Mouse (Mus musculus) CH12.LX (cell line): ENCODE measurements around the gene Trim46. TPM values are rescaled to one million over a fixed set of nuclear protein-coding genes. Genes with fewer than 3 reads are reported as not detected.

Experiments
- DNase-seq: peaks from one replicate; pipeline ENCODE4 v3.0.0-alpha.2; 2013; ENCODE audit errors: extremely low read depth
- H3K27ac ChIP-seq: 2 replicates; pipeline ENCODE4 v1.5.1; 2012; ENCODE audit warnings: low read depth, mild to moderate bottlenecking, control low read depth, moderate library complexity; ENCODE audit not compliant: insufficient read depth
- H3K27me3 ChIP-seq: replicated peaks from 2 replicates; pipeline ENCODE3; 2012; ENCODE audit warnings: inconsistent platforms
- H3K36me3 ChIP-seq, 2 experiments: replicated peaks in 1 of 2; 2 replicates each; pipeline versions ENCODE3 to v1.6.1; 2012; ENCODE audit warnings: inconsistent platforms in 1 of 2, low read length in 1 of 2, mild to moderate bottlenecking in 1 of 2, mixed read lengths in 1 of 2, moderate library complexity in 1 of 2; ENCODE audit not compliant: control insufficient read depth in 1 of 2, insufficient read depth in 1 of 2
- H3K4me1 ChIP-seq, 2 experiments: 2 replicates each; pipeline ENCODE4 v1.6.1; 2012; ENCODE audit warnings: inconsistent platforms in 1 of 2, moderate library complexity in 1 of 2; ENCODE audit not compliant: insufficient read depth in 2 of 2, control insufficient read depth in 1 of 2
- H3K4me2 ChIP-seq: 2 replicates; pipeline ENCODE4 v1.6.1; 2012; ENCODE audit warnings: low read depth, mild to moderate bottlenecking, control low read depth; ENCODE audit not compliant: poor library complexity, insufficient read depth, severe bottlenecking
- H3K4me3 ChIP-seq, 3 experiments: fragments of 150-350 bp in 1 of 3; sonication (generic) in 1 of 3; replicated peaks in 1 of 3; 2 replicates each; pipeline versions ENCODE3 to v1.5.1; 2011 to 2012; ENCODE audit warnings: low read depth in 2 of 3, low read length in 2 of 3, mild to moderate bottlenecking in 2 of 3, moderate library complexity in 2 of 3, control low read depth in 1 of 3, improper control_type of control experiment in 1 of 3, inconsistent platforms in 1 of 3, mixed read lengths in 1 of 3; ENCODE audit not compliant: poor library complexity in 1 of 3
- H3K79me2 ChIP-seq: replicated peaks from 2 replicates; pipeline ENCODE4 v1.6.1; 2012; ENCODE audit warnings: mild to moderate bottlenecking, moderate library complexity; ENCODE audit not compliant: control insufficient read depth, poor library complexity, insufficient read depth, severe bottlenecking; ENCODE audit errors: extremely low read depth
- H3K9ac ChIP-seq: 2 replicates; pipeline ENCODE4 v1.6.1; 2012; ENCODE audit warnings: low read depth, mild to moderate bottlenecking, control low read depth, moderate library complexity; ENCODE audit not compliant: insufficient read depth
- H3K9me3 ChIP-seq: replicated peaks from 2 replicates; pipeline ENCODE3; 2012; ENCODE audit warnings: low read length, inconsistent platforms, mixed read lengths
- CHD1 ChIP-seq: IDR thresholded peaks from 2 replicates; pipeline ENCODE4 v1.6.1; 2012; ENCODE audit warnings: low read depth, low read length, improper control_type of control experiment, inconsistent platforms
- CHD2 ChIP-seq: IDR thresholded peaks from 2 replicates; pipeline ENCODE4 v1.6.1; 2011; ENCODE audit warnings: low read length, improper control_type of control experiment
- ETS1 ChIP-seq: conservative IDR thresholded peaks from 2 replicates; pipeline ENCODE4 v1.6.1; 2012; ENCODE audit warnings: low read depth, mild to moderate bottlenecking, inconsistent platforms, low read length, improper control_type of control experiment, moderate library complexity
- JUN ChIP-seq: IDR thresholded peaks from 2 replicates; pipeline ENCODE4 v1.6.1; 2011; ENCODE audit warnings: low read depth, mild to moderate bottlenecking, low read length, improper control_type of control experiment, moderate library complexity; ENCODE audit not compliant: insufficient read depth
- KAT2A ChIP-seq: IDR thresholded peaks from 2 replicates; pipeline ENCODE4 v1.6.1; 2012; ENCODE audit warnings: low read length, improper control_type of control experiment, inconsistent platforms; ENCODE audit not compliant: insufficient replicate concordance
- MAX ChIP-seq: IDR thresholded peaks from 2 replicates; pipeline ENCODE4 v1.6.1; 2011; ENCODE audit warnings: low read length, improper control_type of control experiment
- MEF2A ChIP-seq: IDR thresholded peaks from 2 replicates; pipeline ENCODE4 v1.6.1; 2014; ENCODE audit warnings: low read depth, mild to moderate bottlenecking, inconsistent platforms, low read length, improper control_type of control experiment, borderline replicate concordance
- MXI1 ChIP-seq: IDR thresholded peaks from 2 replicates; pipeline ENCODE4 v1.6.1; 2011; ENCODE audit warnings: mild to moderate bottlenecking, low read depth, low read length, improper control_type of control experiment
- MYC ChIP-seq: IDR thresholded peaks from 2 replicates; pipeline ENCODE4 v1.6.1; 2011; ENCODE audit warnings: low read depth, mild to moderate bottlenecking, improper control_type of control experiment, low read length
- NRF1 ChIP-seq: IDR thresholded peaks from 2 replicates; pipeline ENCODE4 v1.6.1; 2014; ENCODE audit warnings: low read depth, mild to moderate bottlenecking, inconsistent platforms, low read length, improper control_type of control experiment, moderate library complexity
- TCF12 ChIP-seq: IDR thresholded peaks from 2 replicates; pipeline ENCODE4 v1.6.1; 2014; ENCODE audit warnings: low read depth, mild to moderate bottlenecking, inconsistent platforms, low read length, improper control_type of control experiment
- UBTF ChIP-seq: IDR thresholded peaks from 2 replicates; pipeline ENCODE4 v1.6.1; 2012; ENCODE audit warnings: low read depth, mild to moderate bottlenecking, inconsistent platforms, low read length, improper control_type of control experiment, moderate library complexity
- ZC3H11A ChIP-seq: IDR thresholded peaks from 2 replicates; pipeline ENCODE4 v1.6.1; 2012; ENCODE audit warnings: low read depth, mild to moderate bottlenecking, inconsistent platforms, low read length, improper control_type of control experiment
- ZKSCAN1 ChIP-seq: IDR thresholded peaks from 2 replicates; pipeline ENCODE4 v1.6.1; 2012; ENCODE audit warnings: low read depth, inconsistent platforms, low read length, improper control_type of control experiment, borderline replicate concordance
- ZMIZ1 ChIP-seq: IDR thresholded peaks from 2 replicates; pipeline ENCODE4 v1.6.1; 2012; ENCODE audit warnings: low read depth, mild to moderate bottlenecking, inconsistent platforms, low read length, improper control_type of control experiment
- ZNF384 ChIP-seq: IDR thresholded peaks from 2 replicates; pipeline ENCODE4 v1.6.1; 2012; ENCODE audit warnings: low read depth, low read length, improper control_type of control experiment, inconsistent platforms
- dilution Hi-C: fragments of 300-500 bp; cut with MboI; formaldehyde crosslinking; loops from 2 replicates; pipeline ENCODE4 v1.14.3; 2020; ENCODE audit warnings: low sequenced_read_pairs; ENCODE audit not compliant: extremely low pct_unique_long_range_greater_than_20kb, extremely low pct_ligation_motif_present
- in situ Hi-C: fragments of 300-500 bp; cut with MboI; formaldehyde crosslinking; loops from 3 replicates; pipeline ENCODE4 v1.14.3; 2019; ENCODE audit warnings: low sequenced_read_pairs, low pct_ligation_motif_present, low pct_unique_long_range_greater_than_20kb, mixed read lengths
- polyA plus RNA-seq: library from polyadenylated mRNA; unstranded; fragments of >175 nt; gene quantifications from 2 replicates; pipeline ENCODE4 v1.2.1, GENCODE M21; 2012; ENCODE audit warnings: low read depth; ENCODE audit not compliant: insufficient read length
- total RNA-seq, 2 experiments: library from RNA; depleted of rRNA; stranded (reverse); fragments of 300-350 nt in 1 of 2; fragments of >200 nt in 1 of 2; gene quantifications; 2 replicates each; pipeline ENCODE4 v1.2.3; 2012 to 2014

Trim46 gene
- total and polyA plus RNA-seq, 3 experiments, result 0.36 to 1.9 (median 1.4) TPM

DNA sequence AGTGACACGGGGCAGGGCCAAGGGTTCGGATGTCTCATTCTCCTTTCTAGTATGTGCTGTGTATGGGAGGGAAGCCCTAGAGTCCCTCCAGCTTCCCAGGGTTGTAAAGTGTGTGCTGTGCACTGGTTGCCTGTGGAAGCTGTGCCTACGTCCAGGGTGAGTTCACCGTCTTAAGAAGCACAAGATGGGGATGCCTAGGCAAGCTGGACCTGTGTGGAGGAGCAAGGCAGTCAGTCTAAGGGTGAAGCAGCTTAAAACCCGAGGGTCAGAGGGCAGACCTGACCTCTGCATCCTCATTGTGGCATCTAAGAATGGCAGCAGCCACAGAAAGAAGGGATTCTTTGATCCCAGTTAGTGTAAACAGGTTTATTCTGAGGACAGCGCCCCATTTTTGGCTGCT is 37.4 kb downstream of the Trim46 start:
- Histone ChIP-seq H3K4me1 (peaks cover 8 to 31% of the 10 kb centered on the region in 2 experiments), H3K9me3 (no peaks in the 10 kb centered on the region), H3K79me2 (peaks cover 14% of the 10 kb centered on the region), H3K4me3 (no peak overlapping the region), H3K4me2 (no peak overlapping the region), H3K27ac (no peak overlapping the region), H3K36me3 (peaks cover 71 to 90% of the 10 kb centered on the region in 2 experiments), H3K27me3 (no peaks in the 10 kb centered on the region), H3K9ac (no peak overlapping the region)
- TF ChIP-seq TCF12, result no peak
- TF ChIP-seq ZNF384, result no peak
- no peak for TF ChIP-seq ZC3H11A
- no peak for TF ChIP-seq CHD2
- no peak for TF ChIP-seq ZMIZ1
- no peak for TF ChIP-seq UBTF
- no peak for TF ChIP-seq ETS1
- TF ChIP-seq CHD1, result no peak
- no peak for TF ChIP-seq MAX
- TF ChIP-seq JUN, result no peak
- TF ChIP-seq MXI1, result no peak
- no peak for TF ChIP-seq ZKSCAN1
- dilution Hi-C loops, result no loop called here
- DNase-seq, result no peak
- in situ Hi-C loops, result loop anchor here (5.0 kb wide), 1 partner anchor 34 kb away; no protein-coding TSS in a partner anchor

DNA sequence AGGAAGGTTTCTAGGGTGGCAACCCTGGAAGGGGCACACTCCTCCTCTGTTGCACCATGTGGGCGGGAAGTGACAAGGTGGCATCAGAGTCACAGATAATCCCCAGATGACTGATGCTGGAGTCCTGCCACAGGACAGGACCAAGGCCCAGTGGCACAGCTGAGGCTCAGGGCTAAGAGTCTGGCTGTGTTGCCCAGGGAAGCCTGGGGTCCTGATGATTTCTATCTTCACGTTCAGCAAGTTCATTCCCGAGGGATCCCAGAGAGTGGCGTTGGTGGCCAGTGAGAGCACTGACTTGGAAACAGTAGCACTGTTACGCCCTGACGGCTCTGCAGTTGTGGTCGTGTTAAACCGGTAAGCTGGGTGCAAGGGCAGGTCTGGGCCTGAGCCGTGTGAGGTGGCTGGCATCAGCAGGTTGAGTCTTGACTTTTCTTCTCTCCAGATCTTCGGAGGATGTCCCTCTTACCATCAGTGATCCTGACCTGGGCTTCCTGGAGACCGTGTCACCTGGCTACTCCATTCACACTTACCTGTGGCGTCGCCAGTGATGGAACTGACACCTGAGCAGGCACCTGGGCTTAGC is 37.9 kb downstream of the Trim46 start:
- peaks cover 8 to 32% of the 10 kb centered on the region in 2 experiments for H3K4me1 ChIP-seq
- dilution Hi-C loops, result no loop called here
- H3K9me3 ChIP-seq, result no peaks in the 10 kb centered on the region
- H3K4me2 ChIP-seq, result no peak overlapping the region
- no peaks in the 10 kb centered on the region for H3K27me3 ChIP-seq
- peaks cover 71 to 90% of the 10 kb centered on the region in 2 experiments for H3K36me3 ChIP-seq
- H3K4me3 ChIP-seq, result no peak overlapping the region
- no peak for DNase-seq
- TF ChIP-seq MEF2A, result no peak
- TF ChIP-seq MYC, result no peak
- TF ChIP-seq KAT2A, result no peak
- no peak for TF ChIP-seq MXI1
- no peak for TF ChIP-seq NRF1
- in situ Hi-C loops, result loop anchor here (5.0 kb wide), 1 partner anchor 34 kb away; no protein-coding TSS in a partner anchor
- no peak overlapping the region for H3K9ac ChIP-seq
- H3K79me2 ChIP-seq, result peaks cover 11% of the 10 kb centered on the region
- H3K27ac ChIP-seq, result no peak overlapping the region
